Mouse (Mus musculus) MEL (cell line): ENCODE measurements at regions not wholly inside any gene's neighbourhood (a gene's known extent, or its start where the extent isn't known, plus 50 kb on each side); places are given as distances from the start of the nearest gene placed in this dataset.

Source experiments
- DNase-seq: peaks from one replicate; pipeline ENCODE4 v3.0.0; 2011; ENCODE audit warnings: low read depth, low spot score
- H3K27ac ChIP-seq: 2 replicates; pipeline ENCODE4 v1.5.1; 2012; ENCODE audit warnings: low read depth, mild to moderate bottlenecking, control low read depth, low read length, moderate library complexity; ENCODE audit not compliant: control insufficient read depth
- H3K27me3 ChIP-seq, 2 experiments: fragments of 150-350 bp in 1 of 2; sonication (generic) in 1 of 2; 2 replicates each; pipeline ENCODE4 v1.6.1; 2012; ENCODE audit warnings: low read length in 2 of 2, mild to moderate bottlenecking in 2 of 2, improper control_type of control experiment in 1 of 2, moderate library complexity in 1 of 2; ENCODE audit not compliant: insufficient read depth in 2 of 2, control insufficient read depth in 1 of 2
- H3K36me3 ChIP-seq, 2 experiments: 2 replicates each; pipeline ENCODE4 v1.6.1; 2012 to 2014; ENCODE audit warnings: low read length in 2 of 2, improper control_type of control experiment in 1 of 2, inconsistent platforms in 1 of 2, mild to moderate bottlenecking in 1 of 2; ENCODE audit not compliant: insufficient read depth in 2 of 2, control insufficient read depth in 1 of 2
- H3K4me1 ChIP-seq, 2 experiments: fragments of 150-350 bp in 1 of 2; sonication (generic) in 1 of 2; 2 replicates each; pipeline ENCODE4 v1.6.1; 2012; ENCODE audit warnings: low read length in 2 of 2, improper control_type of control experiment in 1 of 2, mild to moderate bottlenecking in 1 of 2; ENCODE audit not compliant: insufficient read depth in 2 of 2, control insufficient read depth in 1 of 2
- H3K4me3 ChIP-seq, 2 experiments: fragments of 150-350 bp in 1 of 2; sonication (generic) in 1 of 2; 2 replicates each; pipeline ENCODE4 v1.5.1; 2012; ENCODE audit warnings: low read depth in 2 of 2, low read length in 2 of 2, mild to moderate bottlenecking in 2 of 2, moderate library complexity in 2 of 2, control low read depth in 1 of 2, improper control_type of control experiment in 1 of 2; ENCODE audit not compliant: control insufficient read depth in 1 of 2, insufficient read depth in 1 of 2
- H3K79me2 ChIP-seq: 2 replicates; pipeline ENCODE4 v1.6.1; 2012; ENCODE audit warnings: mild to moderate bottlenecking, low read length, moderate library complexity; ENCODE audit not compliant: control insufficient read depth, poor library complexity, insufficient read depth
- H3K9ac ChIP-seq: 2 replicates; pipeline ENCODE4 v1.6.1; 2012; ENCODE audit warnings: low read depth, mild to moderate bottlenecking, control low read depth, low read length, moderate library complexity; ENCODE audit not compliant: control insufficient read depth, poor library complexity, severe bottlenecking
- H3K9me3 ChIP-seq: fragments of 150-350 bp; sonication (generic); replicated peaks from 2 replicates; pipeline ENCODE4 v1.6.1; 2012; ENCODE audit warnings: mild to moderate bottlenecking, low read length, improper control_type of control experiment, moderate library complexity; ENCODE audit not compliant: insufficient read depth
- CHD1 ChIP-seq: IDR thresholded peaks from 2 replicates; pipeline ENCODE4 v1.6.1; 2012; ENCODE audit warnings: low read depth, mild to moderate bottlenecking, inconsistent platforms, low read length, improper control_type of control experiment
- E2F4 ChIP-seq: IDR thresholded peaks from 2 replicates; pipeline ENCODE4 v1.6.1; 2011; ENCODE audit warnings: low read depth, low read length, improper control_type of control experiment, borderline replicate concordance
- ELF1 ChIP-seq: IDR thresholded peaks from 2 replicates; pipeline ENCODE4 v1.6.1; 2014; ENCODE audit warnings: low read depth, mild to moderate bottlenecking, inconsistent platforms, low read length, improper control_type of control experiment, moderate library complexity
- EP300 ChIP-seq, 2 experiments: IDR thresholded peaks; 2 replicates each; pipeline ENCODE4 v1.6.1; 2011; ENCODE audit warnings: improper control_type of control experiment in 2 of 2, low read length in 2 of 2, low read depth in 1 of 2, mild to moderate bottlenecking in 1 of 2
- GABPA ChIP-seq: IDR thresholded peaks from 2 replicates; pipeline ENCODE4 v1.6.1; 2012; ENCODE audit warnings: low read depth, mild to moderate bottlenecking, inconsistent platforms, low read length, improper control_type of control experiment, moderate library complexity
- MXI1 ChIP-seq: IDR thresholded peaks from 2 replicates; pipeline ENCODE4 v1.6.1; 2011; ENCODE audit warnings: mild to moderate bottlenecking, low read depth, low read length, improper control_type of control experiment
- MYB ChIP-seq: IDR thresholded peaks from 2 replicates; pipeline ENCODE4 v1.6.1; 2011; ENCODE audit warnings: mild to moderate bottlenecking, low read depth, low read length, improper control_type of control experiment
- NELFE ChIP-seq: IDR thresholded peaks from 2 replicates; pipeline ENCODE4 v1.6.1; 2011; ENCODE audit warnings: low read depth, low read length, improper control_type of control experiment
- POLR2AphosphoS2 ChIP-seq: IDR thresholded peaks from 2 replicates; pipeline ENCODE4 v1.6.1; 2011; ENCODE audit warnings: low read length, improper control_type of control experiment
- RAD21 ChIP-seq: IDR thresholded peaks from 2 replicates; pipeline ENCODE4 v1.6.1; 2011; ENCODE audit warnings: mild to moderate bottlenecking, low read depth, low read length, improper control_type of control experiment
- RCOR1 ChIP-seq: IDR thresholded peaks from 2 replicates; pipeline ENCODE4 v1.6.1; 2012; ENCODE audit warnings: low read depth, mild to moderate bottlenecking, inconsistent platforms, low read length, improper control_type of control experiment
- SIN3A ChIP-seq: IDR thresholded peaks from 2 replicates; pipeline ENCODE4 v1.6.1; 2012; ENCODE audit warnings: low read length, improper control_type of control experiment, inconsistent platforms
- SMC3 ChIP-seq: IDR thresholded peaks from 2 replicates; pipeline ENCODE4 v1.6.1; 2011; ENCODE audit warnings: low read depth, low read length, improper control_type of control experiment

DNA sequence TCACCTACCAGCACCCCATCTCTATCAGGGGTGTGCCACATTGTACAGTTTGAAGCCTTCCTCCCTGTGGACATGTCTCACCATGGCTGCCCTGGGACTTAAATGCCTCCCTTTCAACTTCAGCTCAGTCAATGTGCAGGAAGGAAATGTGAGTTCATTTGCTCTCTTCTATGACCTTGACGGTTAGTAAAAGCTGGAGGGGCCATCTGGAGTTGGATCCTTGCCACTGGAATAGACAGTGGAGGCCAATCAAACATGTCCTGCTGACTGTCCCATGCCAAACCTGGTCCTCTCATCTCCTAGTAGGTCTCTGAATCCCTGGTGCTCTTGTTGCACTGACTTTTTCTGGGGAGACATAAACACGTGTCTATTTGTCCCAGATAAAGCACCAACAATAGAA, 220.2 kb downstream of the Abcc12 start:
- TF ChIP-seq EP300 (IDR thresholded peaks at IDR 0.05; ENCODE audit: low read depth in 1 of 2, low read length in 2 of 2) (no peak), CHD1 (no peak), RAD21 (no peak), SMC3 (no peak), NELFE (no peak), E2F4 (no peak)
- TF ChIP-seq, all 39 proteins: peak for 0
- H3K4me1 ChIP-seq = no peaks in the 10 kb centered on the region
- no peak overlapping the region for H3K27ac ChIP-seq
- H3K9ac ChIP-seq = no peak overlapping the region
- no peak for DNase-seq
- no peaks in the 10 kb centered on the region for H3K79me2 ChIP-seq
- no peaks in the 10 kb centered on the region for H3K27me3 ChIP-seq
- H3K9me3 ChIP-seq = no peaks in the 10 kb centered on the region
- no peaks in the 10 kb centered on the region for H3K36me3 ChIP-seq
- H3K4me3 ChIP-seq = no peak overlapping the region

DNA sequence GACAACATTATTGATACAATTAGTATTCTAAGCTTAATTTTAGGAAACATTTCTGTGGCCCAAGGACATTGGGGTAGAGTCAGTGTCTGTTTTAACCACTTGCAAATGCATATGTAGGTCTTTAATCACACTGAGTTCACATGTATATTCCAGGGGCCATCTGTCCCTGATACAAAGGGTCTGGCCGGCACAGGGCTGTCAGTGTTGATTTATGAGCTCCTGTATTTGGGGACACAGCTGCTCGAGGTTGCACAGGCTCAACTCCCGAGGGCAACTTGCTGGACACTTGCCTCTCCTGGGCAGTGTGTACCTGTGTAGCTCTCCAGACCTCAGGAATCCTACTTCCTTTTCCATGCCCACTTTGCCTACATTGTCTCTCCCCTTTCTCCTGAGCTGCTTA, 221.0 kb downstream of the Abcc12 start:
- no peaks in the 10 kb centered on the region for H3K79me2 ChIP-seq
- TF ChIP-seq MYB = no peak
- TF ChIP-seq SIN3A = no peak
- no peak for TF ChIP-seq MXI1
- no peak for TF ChIP-seq ELF1
- TF ChIP-seq GABPA = no peak
- TF ChIP-seq RAD21 = no peak
- no peak for TF ChIP-seq POLR2AphosphoS2
- no peak overlapping the region for H3K4me3 ChIP-seq
- H3K4me1 ChIP-seq = no peaks in the 10 kb centered on the region
- no peaks in the 10 kb centered on the region for H3K36me3 ChIP-seq
- no peak for DNase-seq
- H3K27me3 ChIP-seq = no peaks in the 10 kb centered on the region
- H3K27ac ChIP-seq = no peak overlapping the region
- no peaks in the 10 kb centered on the region for H3K9me3 ChIP-seq
- H3K9ac ChIP-seq = no peak overlapping the region

DNA sequence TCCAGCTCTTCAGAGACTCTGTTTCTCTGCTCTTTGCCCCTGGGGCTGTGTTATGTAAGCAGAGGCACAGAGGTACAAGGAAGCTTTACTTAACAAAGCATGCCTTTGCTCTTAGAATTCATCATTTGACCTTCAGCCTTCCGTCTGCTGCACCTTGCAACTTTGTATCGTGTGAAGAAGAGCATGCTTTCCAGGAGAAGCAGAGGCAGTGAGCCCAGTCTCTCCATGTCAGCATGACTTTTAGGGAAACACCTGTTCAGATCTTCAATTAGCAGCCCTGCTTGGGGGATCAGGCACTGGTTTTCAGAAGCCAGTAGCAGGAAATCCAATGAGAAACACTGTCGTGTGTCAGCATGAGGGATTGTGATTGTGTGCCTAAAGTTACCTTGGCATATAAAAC, 226.7 kb downstream of the Abcc12 start:
- no peaks in the 10 kb centered on the region for H3K27me3 ChIP-seq
- no peak for TF ChIP-seq RCOR1
- TF ChIP-seq, all 39 proteins: peak for 0
- H3K4me3 ChIP-seq = no peak overlapping the region
- H3K4me1 ChIP-seq = no peaks in the 10 kb centered on the region
- H3K79me2 ChIP-seq = no peaks in the 10 kb centered on the region
- no peak overlapping the region for H3K27ac ChIP-seq
- no peaks in the 10 kb centered on the region for H3K9me3 ChIP-seq
- H3K36me3 ChIP-seq = no peaks in the 10 kb centered on the region
- DNase-seq = no peak
- no peak overlapping the region for H3K9ac ChIP-seq
